Mouse (Mus musculus) MEL (cell line): ENCODE measurements at regions not wholly inside any gene's neighbourhood (a gene's known extent, or its start where the extent isn't known, plus 50 kb on each side); places are given as distances from the start of the nearest gene placed in this dataset.

ENCODE experiments used
- DNase-seq: peaks from one replicate; pipeline ENCODE4 v3.0.0; 2011; ENCODE audit warnings: low read depth, low spot score
- H3K27ac ChIP-seq: 2 replicates; pipeline ENCODE4 v1.5.1; 2012; ENCODE audit warnings: low read depth, mild to moderate bottlenecking, control low read depth, low read length, moderate library complexity; ENCODE audit not compliant: control insufficient read depth
- H3K27me3 ChIP-seq, 2 experiments: fragments of 150-350 bp in 1 of 2; sonication (generic) in 1 of 2; 2 replicates each; pipeline ENCODE4 v1.6.1; 2012; ENCODE audit warnings: low read length in 2 of 2, mild to moderate bottlenecking in 2 of 2, improper control_type of control experiment in 1 of 2, moderate library complexity in 1 of 2; ENCODE audit not compliant: insufficient read depth in 2 of 2, control insufficient read depth in 1 of 2
- H3K36me3 ChIP-seq, 2 experiments: 2 replicates each; pipeline ENCODE4 v1.6.1; 2012 to 2014; ENCODE audit warnings: low read length in 2 of 2, improper control_type of control experiment in 1 of 2, inconsistent platforms in 1 of 2, mild to moderate bottlenecking in 1 of 2; ENCODE audit not compliant: insufficient read depth in 2 of 2, control insufficient read depth in 1 of 2
- H3K4me1 ChIP-seq, 2 experiments: fragments of 150-350 bp in 1 of 2; sonication (generic) in 1 of 2; 2 replicates each; pipeline ENCODE4 v1.6.1; 2012; ENCODE audit warnings: low read length in 2 of 2, improper control_type of control experiment in 1 of 2, mild to moderate bottlenecking in 1 of 2; ENCODE audit not compliant: insufficient read depth in 2 of 2, control insufficient read depth in 1 of 2
- H3K4me3 ChIP-seq, 2 experiments: fragments of 150-350 bp in 1 of 2; sonication (generic) in 1 of 2; 2 replicates each; pipeline ENCODE4 v1.5.1; 2012; ENCODE audit warnings: low read depth in 2 of 2, low read length in 2 of 2, mild to moderate bottlenecking in 2 of 2, moderate library complexity in 2 of 2, control low read depth in 1 of 2, improper control_type of control experiment in 1 of 2; ENCODE audit not compliant: control insufficient read depth in 1 of 2, insufficient read depth in 1 of 2
- H3K79me2 ChIP-seq: 2 replicates; pipeline ENCODE4 v1.6.1; 2012; ENCODE audit warnings: mild to moderate bottlenecking, low read length, moderate library complexity; ENCODE audit not compliant: control insufficient read depth, poor library complexity, insufficient read depth
- H3K9ac ChIP-seq: 2 replicates; pipeline ENCODE4 v1.6.1; 2012; ENCODE audit warnings: low read depth, mild to moderate bottlenecking, control low read depth, low read length, moderate library complexity; ENCODE audit not compliant: control insufficient read depth, poor library complexity, severe bottlenecking
- H3K9me3 ChIP-seq: fragments of 150-350 bp; sonication (generic); replicated peaks from 2 replicates; pipeline ENCODE4 v1.6.1; 2012; ENCODE audit warnings: mild to moderate bottlenecking, low read length, improper control_type of control experiment, moderate library complexity; ENCODE audit not compliant: insufficient read depth
- ETS1 ChIP-seq: IDR thresholded peaks from 2 replicates; pipeline ENCODE4 v1.6.1; 2012; ENCODE audit warnings: low read depth, mild to moderate bottlenecking, inconsistent platforms, low read length, improper control_type of control experiment, moderate library complexity
- GABPA ChIP-seq: IDR thresholded peaks from 2 replicates; pipeline ENCODE4 v1.6.1; 2012; ENCODE audit warnings: low read depth, mild to moderate bottlenecking, inconsistent platforms, low read length, improper control_type of control experiment, moderate library complexity
- KAT2A ChIP-seq: conservative IDR thresholded peaks from 2 replicates; pipeline ENCODE4 v1.6.1; 2012; ENCODE audit warnings: low read depth, low read length, improper control_type of control experiment, inconsistent platforms
- MAFK ChIP-seq: IDR thresholded peaks from 2 replicates; pipeline ENCODE4 v1.6.1; 2011; ENCODE audit warnings: low read depth, mild to moderate bottlenecking, low read length, improper control_type of control experiment, borderline replicate concordance
- MAX ChIP-seq: IDR thresholded peaks from 2 replicates; pipeline ENCODE4 v1.6.1; 2011; ENCODE audit warnings: low read length, improper control_type of control experiment
- MAZ ChIP-seq: IDR thresholded peaks from 2 replicates; pipeline ENCODE4 v1.6.1; 2012; ENCODE audit warnings: low read depth, mild to moderate bottlenecking, inconsistent platforms, low read length, improper control_type of control experiment
- MYC ChIP-seq: IDR thresholded peaks from 2 replicates; pipeline ENCODE4 v1.6.1; 2011; ENCODE audit warnings: low read depth, mild to moderate bottlenecking, low read length, improper control_type of control experiment, moderate library complexity
- NRF1 ChIP-seq: IDR thresholded peaks from 2 replicates; pipeline ENCODE4 v1.6.1; 2014; ENCODE audit warnings: low read depth, mild to moderate bottlenecking, inconsistent platforms, low read length, improper control_type of control experiment, moderate library complexity; ENCODE audit not compliant: poor library complexity, insufficient read depth, severe bottlenecking
- POLR2AphosphoS2 ChIP-seq: IDR thresholded peaks from 2 replicates; pipeline ENCODE4 v1.6.1; 2011; ENCODE audit warnings: low read length, improper control_type of control experiment
- POLR2AphosphoS5 ChIP-seq: IDR thresholded peaks from 2 replicates; pipeline ENCODE4 v1.6.1; 2012; ENCODE audit warnings: low read depth, borderline replicate concordance, mild to moderate bottlenecking, inconsistent platforms, low read length, moderate library complexity, mixed read lengths
- RAD21 ChIP-seq: IDR thresholded peaks from 2 replicates; pipeline ENCODE4 v1.6.1; 2011; ENCODE audit warnings: mild to moderate bottlenecking, low read depth, low read length, improper control_type of control experiment
- SMC3 ChIP-seq: IDR thresholded peaks from 2 replicates; pipeline ENCODE4 v1.6.1; 2011; ENCODE audit warnings: low read depth, low read length, improper control_type of control experiment
- USF1 ChIP-seq: IDR thresholded peaks from 2 replicates; pipeline ENCODE4 v1.6.1; 2014; ENCODE audit warnings: low read depth, mild to moderate bottlenecking, inconsistent platforms, low read length, improper control_type of control experiment, moderate library complexity

- TF ChIP-seq MAX (no peak), USF1 (no peak), MAFK (no peak), KAT2A (no peak), SMC3 (no peak), MAZ (no peak)
- no peak for DNase-seq
- Histone ChIP-seq H3K36me3 (peaks cover 0 to 22% of the 10 kb centered on the region in 2 experiments; a peak in 2 of 4 replicates), H3K27me3 (no peaks in the 10 kb centered on the region), H3K4me1 (peaks cover 5% of the 10 kb centered on the region in 2 experiments; a peak in 3 of 4 replicates), H3K9ac (no peak overlapping the region), H3K79me2 (peaks cover 6% of the 10 kb centered on the region), H3K27ac (no peak overlapping the region), H3K9me3 (no peaks in the 10 kb centered on the region), H3K4me3 (no peak overlapping the region)
Measured at GRCm38 (mm10) chr3:41489571-41489970, 66.0 kb upstream of the Jade1 start.

GRCm38 (mm10) chr3:41488229-41488774, 67.2 kb upstream of the Jade1 start:
- Histone ChIP-seq H3K9ac (no peak overlapping the region), H3K79me2 (peaks cover 6% of the 10 kb centered on the region), H3K4me3 (no peak overlapping the region), H3K9me3 (no peaks in the 10 kb centered on the region), H3K27ac (no peak overlapping the region), H3K27me3 (no peaks in the 10 kb centered on the region), H3K4me1 (peaks cover 6 to 11% of the 10 kb centered on the region in 2 experiments), H3K36me3 (peaks cover 0 to 28% of the 10 kb centered on the region in 2 experiments; a peak in 2 of 4 replicates)
- DNase-seq = no peak
- TF ChIP-seq NRF1 = no peak

- H3K36me3 ChIP-seq = peaks cover 0 to 16% of the 10 kb centered on the region in 2 experiments; a peak in 2 of 4 replicates
- peaks cover 7 to 18% of the 10 kb centered on the region in 2 experiments for H3K4me1 ChIP-seq
- H3K9ac ChIP-seq = no peak overlapping the region
- H3K27me3 ChIP-seq = no peaks in the 10 kb centered on the region
- TF ChIP-seq ETS1 (no peak), POLR2AphosphoS5 (no peak), RAD21 (no peak), GABPA (no peak), NRF1 (no peak), SMC3 (no peak), MYC (no peak), POLR2AphosphoS2 (no peak)
- TF ChIP-seq, all 39 proteins: peak for 0
- H3K4me3 ChIP-seq = no peak overlapping the region
- H3K79me2 ChIP-seq = no peaks in the 10 kb centered on the region
- H3K27ac ChIP-seq = no peak overlapping the region
- DNase-seq = no peak
- H3K9me3 ChIP-seq = no peaks in the 10 kb centered on the region
Measured at GRCm38 (mm10) chr3:41484920-41485319, 70.6 kb upstream of the Jade1 start.
